Mouse (Mus musculus): ENCODE measurements around the gene Adgrd1. TPM values are rescaled to one million over a fixed set of nuclear protein-coding genes. Genes with fewer than 3 reads are reported as not detected.
"Not testable (repeated sequence)": the region's sequence is repeated elsewhere in the genome, so short reads cannot be mapped to it uniquely, and the experiment has no call there.

Gene Adgrd1
- total RNA-seq, 2 experiments from 2014 or later = 1.1 to 1.2 TPM

- intact Hi-C loops (cut with DNase I) = no loop called here
- DNase-seq (ENCODE audit: extremely low spot score in 1 of 2, low spot score in 2 of 2) = no peak
Measured at GRCm38 (mm10) chr5:129081521-129081920, 15.0 kb upstream of the Adgrd1 start.

GRCm38 (mm10) chr5:129085153-129085552, 11.4 kb upstream of the Adgrd1 start:
- intact Hi-C loops (cut with DNase I) = no loop called here
- DNase-seq (ENCODE audit: extremely low spot score in 1 of 2, low spot score in 2 of 2) = no peak

- intact Hi-C loops (cut with DNase I) = no loop called here
- no peak for DNase-seq (ENCODE audit: extremely low spot score in 1 of 2, low spot score in 2 of 2)
Measured at GRCm38 (mm10) chr5:129092345-129093065, 4.0 kb upstream of the Adgrd1 start.

GRCm38 (mm10) chr5:129093158-129093557, 3.4 kb upstream of the Adgrd1 start:
- no peak for DNase-seq (ENCODE audit: extremely low spot score in 1 of 2, low spot score in 2 of 2)
- intact Hi-C loops (cut with DNase I) = no loop called here

- intact Hi-C loops (cut with DNase I) = no loop called here
- DNase-seq (ENCODE audit: extremely low spot score in 1 of 2, low spot score in 2 of 2) = no peak
Measured at GRCm38 (mm10) chr5:129094236-129094635, 2.3 kb upstream of the Adgrd1 start.

GRCm38 (mm10) chr5:129104043-129104442, 7.5 kb downstream of the Adgrd1 start:
- intact Hi-C loops (cut with DNase I) = no loop called here
- DNase-seq (ENCODE audit: extremely low spot score in 1 of 2, low spot score in 2 of 2) = no peak

- intact Hi-C loops (cut with DNase I) = no loop called here
Measured at GRCm38 (mm10) chr5:129111729-129112128, 15.2 kb downstream of the Adgrd1 start.

GRCm38 (mm10) chr5:129113741-129114476, 17.4 kb downstream of the Adgrd1 start:
- intact Hi-C loops (cut with DNase I) = no loop called here
- peak in 1 of 2 experiments; percentile 60 for DNase-seq (ENCODE audit: extremely low spot score in 1 of 2, low spot score in 2 of 2)

More at GRCm38 (mm10) chr5:129111729-129112128, 15.2 kb downstream of the Adgrd1 start:
- DNase-seq (ENCODE audit: extremely low spot score in 1 of 2, low spot score in 2 of 2) = no peak

- intact Hi-C loops (cut with DNase I) = loop anchor here (5.0 kb wide), 1 partner anchor 49 kb away; no protein-coding TSS in a partner anchor
Measured at GRCm38 (mm10) chr5:129116299-129116698, 19.7 kb downstream of the Adgrd1 start.

GRCm38 (mm10) chr5:129117593-129118113, 21.1 kb downstream of the Adgrd1 start:
- no peak for DNase-seq (ENCODE audit: extremely low spot score in 1 of 2, low spot score in 2 of 2)
- intact Hi-C loops (cut with DNase I) = loop anchor here (5.0 kb wide), 1 partner anchor 50 kb away; no protein-coding TSS in a partner anchor

More at GRCm38 (mm10) chr5:129116299-129116698, 19.7 kb downstream of the Adgrd1 start:
- DNase-seq (ENCODE audit: extremely low spot score in 1 of 2, low spot score in 2 of 2) = no peak

GRCm38 (mm10) chr5:129118523-129118922, 22.0 kb downstream of the Adgrd1 start:
- intact Hi-C loops (cut with DNase I) = loop anchor here (5.0 kb wide), 1 partner anchor 51 kb away; no protein-coding TSS in a partner anchor
- DNase-seq (ENCODE audit: extremely low spot score in 1 of 2, low spot score in 2 of 2) = no peak

- DNase-seq (ENCODE audit: extremely low spot score in 1 of 2, low spot score in 2 of 2) = no peak
- intact Hi-C loops (cut with DNase I) = loop anchor here (5.0 kb wide), 1 partner anchor 52 kb away; no protein-coding TSS in a partner anchor
Measured at GRCm38 (mm10) chr5:129119146-129119545, 22.6 kb downstream of the Adgrd1 start.

- DNase-seq (ENCODE audit: extremely low spot score in 1 of 2, low spot score in 2 of 2) = no peak
- intact Hi-C loops (cut with DNase I) = no loop called here
Measured at GRCm38 (mm10) chr5:129121654-129122285, 25.2 kb downstream of the Adgrd1 start.

- intact Hi-C loops (cut with DNase I) = no loop called here
Measured at GRCm38 (mm10) chr5:129122491-129122890, 25.9 kb downstream of the Adgrd1 start.

GRCm38 (mm10) chr5:129124070-129124828, 27.7 kb downstream of the Adgrd1 start:
- DNase-seq (ENCODE audit: extremely low spot score in 1 of 2, low spot score in 2 of 2) = no peak
- intact Hi-C loops (cut with DNase I) = no loop called here

More at GRCm38 (mm10) chr5:129122491-129122890, 25.9 kb downstream of the Adgrd1 start:
- no peak for DNase-seq (ENCODE audit: extremely low spot score in 1 of 2, low spot score in 2 of 2)

GRCm38 (mm10) chr5:129128310-129128709, 31.8 kb downstream of the Adgrd1 start:
- DNase-seq (ENCODE audit: extremely low spot score in 1 of 2, low spot score in 2 of 2); intact Hi-C loops (cut with DNase I): not testable (repeated sequence)

GRCm38 (mm10) chr5:129130301-129130700, 33.8 kb downstream of the Adgrd1 start:
- no peak for DNase-seq (ENCODE audit: extremely low spot score in 1 of 2, low spot score in 2 of 2)
- intact Hi-C loops (cut with DNase I) = no loop called here

- DNase-seq (ENCODE audit: extremely low spot score in 1 of 2, low spot score in 2 of 2) = peak in 1 of 2 experiments; percentile 70
- intact Hi-C loops (cut with DNase I) = loop anchor here (5.0 kb wide), 1 partner anchor 65 kb away; no protein-coding TSS in a partner anchor
Measured at GRCm38 (mm10) chr5:129137405-129137804, 40.9 kb downstream of the Adgrd1 start.
